Mouse (Mus musculus) neural tube, embryonic 10.5 days (tissue): ENCODE measurements at regions not wholly inside any gene's neighbourhood (a gene's known extent, or its start where the extent isn't known, plus 50 kb on each side); places are given as distances from the start of the nearest gene placed in this dataset.

Experiments used
- DNase-seq: peaks from one replicate; pipeline ENCODE4 v3.0.0-alpha.2; 2017; ENCODE audit warnings: low spot score; ENCODE audit errors: extremely low spot score

GRCm38 (mm10) chrX:86490309-86490708 is 185.4 kb upstream of the Mageb4 start:
- peak; percentile 19 for DNase-seq
